Mouse (Mus musculus) left cerebral cortex, adult 2 months (tissue): ENCODE measurements at regions not wholly inside any gene's neighbourhood (a gene's known extent, or its start where the extent isn't known, plus 50 kb on each side); places are given as distances from the start of the nearest gene placed in this dataset.

Experiments used
- DNase-seq, 2 experiments: peaks; one replicate each; pipeline ENCODE4 v3.0.0; 2021 to 2022; ENCODE audit warnings: low spot score in 2 of 2, mixed read lengths in 1 of 2; ENCODE audit errors: extremely low spot score in 1 of 2
- H3K27ac ChIP-seq: fragments of 200-600 bp; 2 replicates; pipeline ENCODE4 v1.8.1; 2022
- H3K4me3 ChIP-seq: fragments of 200-600 bp; 2 replicates; pipeline ENCODE4 v1.8.1; 2022
- CTCF ChIP-seq: fragments of 200-600 bp; IDR thresholded peaks from 2 replicates; pipeline ENCODE4 v1.8.1; 2022; ENCODE audit warnings: antibody characterized with exemption, mild to moderate bottlenecking, moderate library complexity
- intact Hi-C: fragments of 180-260 bp; cut with DNase I; formaldehyde crosslinking; loops from one replicate; pipeline ENCODE4 v1.15.1; 2025

- Histone ChIP-seq H3K27ac (no peak overlapping the region), H3K4me3 (no peak overlapping the region)
- intact Hi-C loops, result loop anchor here (5.0 kb wide), 1 partner anchor 98 kb away; no protein-coding TSS in a partner anchor
Measured at GRCm38 (mm10) chr12:26184701-26185460, 230.2 kb downstream of the Rnf144a start.

GRCm38 (mm10) chr12:26183021-26183420, 232.0 kb downstream of the Rnf144a start:
- no peak overlapping the region for H3K27ac ChIP-seq
- DNase-seq, result no peak
- no peak for TF ChIP-seq CTCF
- H3K4me3 ChIP-seq, result no peak overlapping the region
- intact Hi-C loops, result loop anchor here (5.0 kb wide), 1 partner anchor 96 kb away; no protein-coding TSS in a partner anchor

More at GRCm38 (mm10) chr12:26184701-26185460, 230.2 kb downstream of the Rnf144a start:
- no peak for TF ChIP-seq CTCF
- DNase-seq, result no peak

- TF ChIP-seq CTCF, result no peak
- intact Hi-C loops, result loop anchor here (5.0 kb wide), 1 partner anchor 94 kb away; no protein-coding TSS in a partner anchor
- H3K4me3 ChIP-seq, result no peak overlapping the region
- no peak overlapping the region; the same call in 1 of the 2 replicates for H3K27ac ChIP-seq
- DNase-seq, result peak; percentile 18 to 24
Measured at GRCm38 (mm10) chr12:26180846-26181245, 234.2 kb downstream of the Rnf144a start.

- no peak overlapping the region for H3K27ac ChIP-seq
- TF ChIP-seq CTCF, result no peak
- no peak overlapping the region for H3K4me3 ChIP-seq
- DNase-seq, result peak in 1 of 2 experiments; percentile 38
- intact Hi-C loops, result loop anchor here (5.0 kb wide), 1 partner anchor 44 kb away; no protein-coding TSS in a partner anchor
Measured at GRCm38 (mm10) chr12:26176231-26176662, 238.8 kb downstream of the Rnf144a start.

- no peak overlapping the region for H3K4me3 ChIP-seq
- no peak for TF ChIP-seq CTCF
- no peak for DNase-seq
- intact Hi-C loops, result no loop called here
- peak overlapping the region; percentile 66 for H3K27ac ChIP-seq
Measured at GRCm38 (mm10) chr12:26163416-26163815, 251.6 kb downstream of the Rnf144a start.

GRCm38 (mm10) chr12:26160861-26161615, 254.0 kb downstream of the Rnf144a start:
- H3K27ac ChIP-seq, result no peak overlapping the region
- TF ChIP-seq CTCF, result no peak
- intact Hi-C loops, result no loop called here
- no peak for DNase-seq
- H3K4me3 ChIP-seq, result no peak overlapping the region

GRCm38 (mm10) chr12:26152992-26153391, 262.1 kb downstream of the Rnf144a start:
- intact Hi-C loops, result no loop called here
- H3K27ac ChIP-seq, result no peak overlapping the region
- no peak for DNase-seq
- no peak for TF ChIP-seq CTCF
- no peak overlapping the region for H3K4me3 ChIP-seq

- no peak for TF ChIP-seq CTCF
- intact Hi-C loops, result no loop called here
- no peak overlapping the region for H3K27ac ChIP-seq
- H3K4me3 ChIP-seq, result no peak overlapping the region
- DNase-seq, result no peak
Measured at GRCm38 (mm10) chr12:26146336-26146735, 268.7 kb downstream of the Rnf144a start.

- no peak for TF ChIP-seq CTCF
- intact Hi-C loops, result no loop called here
- DNase-seq, result no peak
- H3K4me3 ChIP-seq, result no peak overlapping the region
- no peak overlapping the region for H3K27ac ChIP-seq
Measured at GRCm38 (mm10) chr12:26145085-26145714, 269.9 kb downstream of the Rnf144a start.

- Histone ChIP-seq H3K27ac (no peak overlapping the region), H3K4me3 (no peak overlapping the region)
- no peak for DNase-seq
- TF ChIP-seq CTCF, result no peak
- intact Hi-C loops, result no loop called here
Measured at GRCm38 (mm10) chr12:26144616-26145015, 270.4 kb downstream of the Rnf144a start.

GRCm38 (mm10) chr12:26143411-26143810, 271.6 kb downstream of the Rnf144a start:
- H3K27ac ChIP-seq, result no peak overlapping the region
- no peak for TF ChIP-seq CTCF
- H3K4me3 ChIP-seq, result no peak overlapping the region
- no peak for DNase-seq
- intact Hi-C loops, result no loop called here

- no peak for DNase-seq
- Histone ChIP-seq H3K4me3 (no peak overlapping the region), H3K27ac (peak overlapping the region; percentile 51)
- intact Hi-C loops, result loop anchor here (1.0 to 5.0 kb wide), 3 partner anchors 28 to 46 kb away; no protein-coding TSS in a partner anchor
- TF ChIP-seq CTCF, result no peak
Measured at GRCm38 (mm10) chr12:26130811-26131210, 284.2 kb downstream of the Rnf144a start.
